Mouse (Mus musculus): ENCODE results near the gene Trip12.

- TF ChIP-seq CTCF (IDR thresholded peaks at IDR 0.05; ENCODE audit: borderline replicate concordance, control insufficient read depth, extremely low read depth, insufficient read depth, low read length, poor library complexity) = no peak
- TF ChIP-seq POLR2A (IDR thresholded peaks at IDR 0.05; ENCODE audit: control insufficient read depth, extremely low read depth, insufficient read depth, low read length, poor library complexity) = no peak
Observed at GRCm38 (mm10) chr1:84722371-84722770, 117.9 kb downstream of the Trip12 start.
